Mouse (Mus musculus) layer of hippocampus, postnatal 14 days (tissue): ENCODE results near the gene Ncstn. TPM values are rescaled to one million over a fixed set of nuclear protein-coding genes. Genes with fewer than 3 reads are reported as not detected.

Experiments used
- DNase-seq, 2 experiments: peaks; one replicate each; pipeline ENCODE4 v3.0.0; 2021 to 2022; ENCODE audit warnings: low spot score in 2 of 2, mixed read lengths in 1 of 2
- total RNA-seq, 2 experiments: library from RNA; stranded (reverse); gene quantifications; 2 replicates each; pipeline ENCODE4 v1.2.3; 2021

Ncstn gene
- total RNA-seq, 2 experiments from 2014 or later, result 71.4 to 73.2 TPM

DNA sequence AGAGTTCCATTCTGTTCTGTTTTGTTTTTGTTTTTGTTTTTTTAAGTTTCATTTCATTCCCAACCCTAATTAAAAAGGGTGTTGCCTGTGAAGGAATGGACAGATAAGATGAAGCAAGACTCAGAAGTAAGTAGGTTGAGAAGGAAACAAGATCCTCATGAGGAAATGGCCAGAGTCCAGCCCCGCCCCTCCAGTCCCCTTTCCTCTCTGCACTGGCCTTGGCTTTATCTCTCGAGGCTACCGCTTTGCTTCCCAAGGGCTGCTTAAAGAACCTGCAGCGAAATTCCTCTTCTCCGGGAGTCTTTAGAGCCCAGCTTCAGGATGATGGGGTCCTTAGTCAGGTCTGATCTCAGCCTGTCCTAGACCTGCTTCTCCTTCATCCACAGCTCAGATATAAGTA is 4.6 kb downstream of the Ncstn start:
- no peak for DNase-seq

DNA sequence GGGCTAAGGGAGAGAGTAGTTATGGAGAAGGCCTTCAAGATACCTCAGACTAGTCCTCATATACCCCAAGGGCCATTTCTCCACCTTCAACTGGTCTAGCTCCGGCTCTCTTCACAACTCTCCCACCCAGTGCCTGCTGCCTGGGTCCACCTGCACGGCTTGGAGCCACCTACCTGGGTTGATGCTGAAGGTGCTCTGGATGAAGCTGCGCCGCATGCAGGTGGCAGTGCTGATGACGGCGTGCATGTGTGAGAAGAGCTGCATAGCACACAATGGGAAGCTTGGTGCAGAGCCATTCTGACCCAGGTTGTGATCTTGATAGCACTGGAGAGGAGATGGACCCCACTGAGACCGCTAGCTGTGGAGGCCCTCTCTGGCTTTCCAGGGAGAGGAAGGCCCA is 10.0 kb downstream of the Ncstn start:
- no peak for DNase-seq

DNA sequence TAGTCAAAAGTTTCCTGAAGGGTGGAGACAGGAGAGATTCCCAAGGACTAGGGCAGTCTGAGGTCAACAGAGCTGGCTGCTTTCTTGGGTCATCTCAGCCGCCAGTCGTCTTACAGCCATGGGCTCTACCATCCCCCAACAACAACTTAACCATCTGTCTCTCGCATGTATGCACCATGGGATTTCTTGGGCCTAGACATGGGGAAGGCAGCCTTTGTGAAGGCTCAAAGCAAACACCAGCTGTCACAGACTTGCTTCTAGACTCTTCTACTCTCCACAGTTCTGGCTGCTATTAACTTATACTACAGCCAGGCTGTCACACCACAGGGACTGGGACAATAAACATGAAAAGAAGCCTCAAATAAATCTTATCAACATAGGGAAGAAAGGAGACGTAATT is 11.0 kb downstream of the Ncstn start:
- no peak for DNase-seq

DNA sequence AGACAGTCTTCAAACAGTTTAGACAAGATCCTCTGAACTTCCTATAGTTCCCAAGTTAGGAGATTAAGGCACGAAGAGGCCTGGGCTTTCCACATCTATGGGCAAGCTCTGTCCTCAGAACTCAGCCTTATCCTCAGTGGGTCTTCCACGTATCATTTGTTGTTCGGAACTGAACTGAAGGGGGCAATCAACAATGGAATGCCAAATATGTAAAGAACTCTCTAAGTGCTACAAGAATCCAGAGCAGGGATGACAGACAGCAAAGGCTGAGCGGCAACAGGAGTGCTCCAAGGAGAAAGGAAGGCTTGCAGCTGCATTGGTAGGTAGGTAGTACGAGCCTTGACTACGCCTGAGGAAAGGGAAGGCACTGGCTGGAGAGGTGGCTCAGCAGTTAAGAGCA is 12.4 kb downstream of the Ncstn start:
- no peak for DNase-seq

DNA sequence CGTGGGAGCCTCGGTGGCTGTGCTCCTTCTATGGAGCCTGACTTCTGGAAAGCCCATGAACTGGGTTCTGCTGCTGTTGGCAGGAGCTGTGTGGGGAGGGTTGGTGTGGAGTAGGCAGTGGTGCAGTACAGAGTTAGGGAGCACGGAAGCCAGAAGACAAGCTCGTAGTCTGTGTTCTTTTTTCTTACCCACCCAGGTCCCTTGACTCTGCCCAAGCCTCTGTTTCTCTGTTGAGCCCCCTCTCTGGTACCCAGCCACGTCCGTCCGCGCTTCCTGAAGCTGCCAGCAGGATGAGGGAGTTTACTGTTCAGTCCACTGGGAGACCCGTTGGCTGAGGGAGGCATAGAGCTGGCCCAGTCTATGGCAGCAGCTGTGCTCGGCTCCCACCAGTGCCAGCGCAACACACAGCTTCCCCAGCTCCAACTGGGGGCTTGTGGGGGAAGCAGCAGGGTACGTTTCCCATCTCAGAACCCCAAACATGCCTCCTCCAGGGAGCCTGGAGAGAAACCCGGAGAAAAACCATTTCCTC is 17.9 kb downstream of the Ncstn start:
- DNase-seq, result peak; percentile 46 to 69

DNA sequence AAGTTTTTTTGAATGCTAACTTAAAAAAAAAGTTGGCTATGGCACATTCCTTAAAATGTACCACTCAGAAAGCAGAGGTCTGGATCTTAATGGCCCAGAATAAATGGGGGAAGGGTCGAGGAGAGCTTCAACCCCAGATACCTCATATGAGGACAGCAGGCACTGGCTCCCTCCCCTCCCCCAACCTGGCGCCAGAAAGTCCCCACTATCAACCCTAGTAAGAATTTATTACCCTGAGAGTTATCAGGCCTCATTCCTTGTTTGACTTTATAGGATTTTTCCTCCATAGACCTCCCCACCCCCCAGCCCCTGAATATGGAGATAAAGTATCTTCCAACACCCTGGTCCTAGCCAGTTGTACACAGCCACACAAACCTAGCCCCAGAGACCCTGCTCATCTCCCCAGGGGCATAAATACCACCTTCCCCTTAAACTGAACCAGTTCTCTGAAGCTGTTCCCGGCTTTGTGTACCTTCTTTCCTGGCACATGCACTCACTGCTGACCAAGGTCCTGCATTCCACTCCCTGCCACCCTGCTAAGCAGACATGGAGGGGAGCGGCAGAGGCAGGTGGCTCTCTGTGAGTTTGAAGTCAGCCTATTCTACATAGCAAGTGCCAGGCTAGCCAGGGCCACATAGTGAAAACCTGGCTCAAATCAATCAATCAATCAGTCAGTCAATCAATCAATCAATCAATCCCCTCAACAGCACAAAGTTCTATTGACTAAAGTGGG is 19.1 kb downstream of the Ncstn start:
- DNase-seq, result no peak

DNA sequence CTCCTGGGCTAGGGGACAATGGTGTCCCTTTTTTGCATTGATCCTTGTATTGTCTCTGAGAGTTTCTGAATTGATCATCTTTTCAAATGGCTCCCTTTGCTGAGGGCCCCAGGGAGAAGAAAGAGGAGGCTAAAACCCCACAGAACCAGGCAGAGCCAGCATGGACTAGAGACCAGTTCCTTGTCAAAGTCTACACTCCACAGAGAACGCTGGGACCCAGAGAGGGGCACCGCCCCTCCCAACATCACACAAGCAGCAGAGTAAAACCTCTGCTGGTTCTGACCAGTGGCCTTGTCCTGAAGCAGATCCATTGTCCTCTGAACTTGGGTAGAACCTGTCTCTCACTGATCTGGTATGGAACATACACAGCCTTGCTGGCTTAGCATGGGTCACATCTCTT is 20.5 kb downstream of the Ncstn start:
- DNase-seq, result no peak

DNA sequence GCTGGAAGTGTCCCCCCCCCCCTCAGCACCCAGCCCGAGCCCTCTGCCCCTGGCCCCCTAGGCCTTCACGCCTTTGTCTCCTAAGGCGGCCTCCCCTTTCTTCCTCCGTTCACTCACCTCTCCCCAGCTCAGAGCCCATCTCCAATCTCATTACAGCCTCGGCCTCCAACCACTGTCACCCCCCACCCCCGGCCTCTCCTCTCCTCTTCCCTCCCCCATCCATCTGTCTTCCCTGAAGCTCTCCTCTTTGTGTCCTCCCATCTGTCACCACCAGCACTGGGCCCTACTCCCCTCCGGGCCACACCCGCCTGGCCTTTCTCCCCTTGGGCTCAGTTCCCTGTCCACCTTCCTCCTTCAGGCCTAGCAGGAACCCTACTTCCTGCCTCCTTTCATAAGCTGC is 21.4 kb downstream of the Ncstn start:
- no peak for DNase-seq

DNA sequence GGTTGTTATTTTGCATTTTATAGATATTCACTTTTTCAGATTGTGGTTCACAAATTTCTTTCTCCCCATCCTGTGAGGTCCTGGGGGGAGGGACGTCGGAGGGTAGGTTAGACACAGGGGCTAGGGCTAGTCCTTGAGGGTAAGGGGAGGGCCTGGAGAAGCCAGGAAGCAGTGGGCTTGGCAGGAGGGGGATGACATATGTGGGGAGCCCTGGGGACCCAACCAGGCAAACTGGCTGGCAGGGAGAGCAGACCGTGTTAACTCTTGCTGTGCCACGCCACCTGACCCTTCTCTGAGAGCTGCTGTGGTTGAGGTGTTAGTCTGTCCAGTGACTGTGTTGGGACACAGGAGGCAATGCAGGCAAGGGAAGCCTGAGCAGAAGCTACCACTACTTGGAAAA is 21.9 kb downstream of the Ncstn start:
- DNase-seq, result no peak

DNA sequence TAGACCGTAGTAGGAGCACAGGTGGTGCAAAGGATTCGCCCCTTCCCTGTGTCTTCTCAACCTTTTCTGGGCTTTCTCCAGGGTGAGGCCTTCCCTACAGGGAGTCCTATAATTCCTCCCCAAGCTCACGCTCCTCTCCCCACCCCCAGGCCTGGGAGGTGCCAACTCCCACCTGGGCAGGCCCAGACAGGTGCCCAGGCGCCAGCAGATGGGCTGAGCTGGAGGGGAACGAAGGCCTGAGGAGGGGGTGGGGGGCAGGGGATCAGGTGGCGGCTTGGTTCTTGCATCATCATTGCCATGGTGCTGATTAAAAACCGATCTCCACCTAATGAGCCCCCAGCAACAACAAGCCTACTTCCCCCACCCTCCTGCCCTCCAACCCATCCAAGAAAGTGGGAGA is 23.7 kb downstream of the Ncstn start:
- DNase-seq, result no peak

DNA sequence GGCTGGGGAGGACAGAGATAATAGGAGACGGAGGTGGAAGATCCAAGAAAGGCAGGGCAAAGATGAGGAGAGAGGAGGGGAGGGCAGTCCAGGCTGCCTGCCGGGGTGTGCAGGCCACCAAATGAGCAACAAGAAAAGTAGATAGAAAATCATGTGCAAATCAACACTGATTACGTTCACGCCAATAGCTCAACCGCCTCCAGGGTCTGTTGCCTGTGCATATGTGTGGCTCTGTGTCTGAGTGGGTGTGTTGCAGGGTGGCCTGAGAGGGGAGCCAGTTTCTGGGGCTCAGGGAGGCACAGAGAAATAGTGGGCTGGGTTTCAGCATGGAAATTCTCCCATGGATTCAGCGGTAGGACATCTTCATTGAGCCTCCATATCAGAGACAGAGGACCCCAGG is 24.3 kb downstream of the Ncstn start:
- DNase-seq, result no peak

DNA sequence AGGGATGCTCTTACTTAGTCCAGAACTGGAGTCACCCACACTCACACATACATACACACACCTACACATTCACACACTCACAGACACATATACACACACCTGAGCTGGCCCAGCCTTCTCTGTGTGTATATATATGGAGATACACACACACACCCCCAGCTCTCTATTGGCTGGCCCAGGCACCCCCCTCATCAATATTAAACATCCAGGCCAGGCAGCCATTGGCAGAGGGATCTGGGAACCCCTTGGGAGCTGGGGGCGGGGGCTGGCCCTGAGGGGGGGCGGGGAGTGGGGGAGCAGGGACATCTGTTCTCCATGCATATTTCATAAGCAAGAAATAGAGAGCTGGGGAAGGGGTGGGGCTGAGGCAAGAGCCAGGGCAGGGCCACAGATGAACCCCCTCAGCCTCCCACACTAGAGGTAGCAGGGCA is 25.1 kb downstream of the Ncstn start, which contains the start of gene Nhlh1:
Gene Nhlh1 (minus strand): TSS at position 83 of the 431 bp plus-strand sequence.
- no peak for DNase-seq

DNA sequence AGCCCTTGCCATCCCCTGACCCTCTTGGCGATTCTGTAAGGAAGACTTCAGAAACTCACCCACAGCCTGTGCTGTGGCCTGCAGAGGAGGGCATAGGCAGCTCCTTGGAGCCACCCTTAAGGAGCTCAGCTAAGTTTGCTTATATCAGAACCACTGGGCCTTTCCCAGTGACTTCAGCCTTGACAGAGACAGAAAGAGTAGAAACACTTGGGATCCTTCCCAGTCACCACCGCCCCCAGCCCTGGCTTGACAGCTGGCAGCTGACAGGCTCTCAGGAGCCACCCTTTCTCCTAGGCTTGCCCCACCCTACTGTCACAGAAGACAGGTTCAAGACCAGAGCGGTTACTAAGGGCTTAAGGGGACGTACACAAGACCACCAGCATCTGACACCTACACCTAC is 26.3 kb downstream of the Ncstn start:
- DNase-seq, result no peak

DNA sequence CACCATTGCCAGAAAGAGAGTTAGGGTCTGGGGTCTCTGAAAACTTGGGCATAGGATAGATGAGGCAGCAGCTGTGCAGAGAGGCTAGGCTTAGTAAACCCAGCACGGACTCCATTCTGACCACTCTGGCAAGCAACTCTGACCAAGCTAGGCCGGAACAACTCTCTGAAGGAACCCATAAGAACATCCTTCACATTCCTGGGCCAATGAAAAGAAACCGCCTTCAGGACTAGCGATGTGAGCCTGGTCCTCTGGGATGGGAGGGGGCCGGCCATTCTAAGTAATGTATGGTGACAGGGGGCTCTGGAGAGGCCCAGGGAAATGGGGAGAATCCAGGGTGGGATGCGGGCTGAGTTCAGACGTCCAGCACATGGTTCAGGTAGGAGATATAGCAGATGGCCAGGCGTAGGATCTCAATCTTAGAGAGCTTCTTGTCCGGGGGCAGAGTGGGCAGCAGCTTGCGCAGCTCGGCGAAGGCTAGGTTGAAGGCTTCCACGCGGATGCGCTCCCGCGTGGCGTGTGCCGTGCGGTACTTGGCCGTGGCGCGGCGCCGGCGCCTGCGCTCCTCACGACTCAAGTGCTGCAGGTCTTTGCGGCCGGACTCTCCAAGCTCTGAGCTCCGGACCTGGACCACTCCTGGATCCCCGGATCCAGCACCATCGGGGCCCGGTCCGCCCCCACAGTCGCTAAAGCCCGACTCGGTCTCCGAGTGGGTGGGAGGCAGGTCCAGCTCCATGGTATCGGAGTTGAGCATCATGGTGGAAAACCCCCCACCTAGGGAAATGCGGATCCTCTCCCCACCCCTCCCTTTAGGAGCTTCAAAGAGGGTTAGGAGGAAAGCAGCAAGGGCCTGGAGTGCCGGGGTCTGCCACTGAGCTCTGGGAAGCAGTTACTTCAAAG is 28.8 kb downstream of the Ncstn start:
- no peak for DNase-seq

DNA sequence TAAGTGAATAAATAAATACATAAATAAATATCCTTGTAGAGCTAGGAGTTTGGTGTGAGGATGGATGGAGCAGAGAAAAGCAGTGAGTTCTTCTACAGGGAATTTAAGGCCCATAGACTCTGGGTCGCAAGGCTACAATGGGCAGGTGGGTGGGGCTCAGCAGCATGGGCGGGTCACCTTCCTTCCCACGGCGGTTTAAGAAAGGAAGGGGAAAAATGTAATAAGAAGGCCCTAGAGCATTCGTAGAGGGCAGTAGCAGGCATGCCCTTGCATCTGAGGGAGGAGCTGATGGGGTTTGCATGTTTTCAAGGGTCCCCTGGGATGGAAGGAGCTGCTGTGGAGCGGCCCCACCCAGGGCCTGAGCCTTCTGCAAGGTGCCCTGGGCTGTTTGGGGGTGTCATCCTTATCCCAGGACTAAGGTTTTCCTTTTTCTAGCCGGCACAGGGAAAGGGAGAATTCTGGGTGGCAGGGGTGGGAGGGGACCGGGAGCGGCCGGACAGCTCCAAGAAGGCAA is 29.8 kb downstream of the Ncstn start:
- DNase-seq, result no peak

DNA sequence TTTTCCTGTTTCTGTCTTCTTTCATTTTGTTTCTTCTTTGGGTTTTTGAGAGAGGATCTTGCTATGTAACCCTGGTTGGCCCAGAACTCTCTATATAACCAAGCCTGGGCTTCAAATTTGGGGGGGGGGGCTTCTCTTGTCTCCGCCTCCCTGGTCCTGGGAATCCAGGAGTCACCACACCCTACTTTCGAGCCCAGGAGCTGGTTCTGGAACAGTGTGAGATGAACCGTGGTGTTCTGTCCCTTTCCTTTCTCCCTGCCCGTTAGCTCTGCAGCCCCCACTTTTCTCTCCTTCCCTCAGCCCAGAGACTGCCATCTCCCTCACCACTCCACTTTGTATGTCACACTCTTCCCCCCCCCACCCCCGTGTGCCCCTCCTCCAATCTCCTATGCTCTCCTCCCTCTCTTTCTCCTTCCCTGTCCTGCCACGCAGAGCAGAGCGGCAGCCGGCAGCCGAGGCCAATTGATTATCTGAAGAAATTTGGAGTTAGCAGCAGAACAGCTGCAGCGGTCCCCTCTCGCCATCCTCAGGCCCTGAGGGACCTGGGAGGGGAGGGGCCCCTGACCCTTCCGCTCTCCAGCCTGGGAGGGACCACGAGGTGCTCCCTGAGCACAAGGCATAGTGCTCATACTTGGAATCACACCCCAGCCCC is 33.3 kb downstream of the Ncstn start:
- DNase-seq, result no peak

DNA sequence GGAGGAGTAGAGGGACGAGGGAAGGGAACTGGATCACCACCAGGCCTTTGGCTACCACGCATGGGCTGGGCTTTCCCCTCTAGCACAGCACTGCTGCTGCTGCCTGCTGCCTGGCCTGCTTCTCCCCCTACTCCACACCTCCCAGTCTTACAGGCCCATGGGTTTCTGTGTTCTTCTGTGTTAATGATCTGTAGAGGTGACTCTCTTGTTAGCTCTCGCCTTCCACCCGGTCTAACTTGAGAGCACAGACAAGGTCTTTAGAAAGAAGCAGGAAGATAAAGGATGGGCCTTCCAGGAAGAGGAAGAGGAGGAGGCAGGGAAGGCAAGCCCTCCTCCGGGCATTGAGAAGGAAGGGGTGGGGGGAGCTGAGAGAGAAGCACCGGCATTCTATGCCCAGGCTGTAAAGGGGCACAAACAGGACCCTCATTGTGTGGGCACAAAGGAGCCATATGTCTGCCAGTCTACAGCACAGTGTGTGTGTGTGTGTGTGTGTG is 34.3 kb downstream of the Ncstn start:
- no peak for DNase-seq

DNA sequence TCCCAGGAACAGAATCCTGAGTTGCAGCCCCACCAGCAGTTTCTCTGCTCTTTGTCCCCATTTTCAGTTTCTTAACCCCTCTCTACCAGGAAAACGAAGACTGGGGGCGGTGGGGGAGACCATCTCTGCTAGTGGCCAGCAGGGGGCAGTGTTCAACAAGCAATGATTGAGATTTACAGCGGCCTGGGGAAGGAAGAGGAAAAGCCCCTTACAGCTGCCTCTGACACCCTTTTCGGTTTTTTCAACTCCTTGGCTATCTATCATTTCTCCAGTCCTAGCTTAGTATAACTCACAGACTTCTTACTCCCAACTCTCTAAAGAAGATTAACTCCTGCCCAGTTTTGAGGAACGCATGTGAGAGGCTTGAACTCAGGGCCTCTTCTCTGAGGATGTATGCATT is 35.7 kb downstream of the Ncstn start:
- DNase-seq, result peak; percentile 68 to 73

DNA sequence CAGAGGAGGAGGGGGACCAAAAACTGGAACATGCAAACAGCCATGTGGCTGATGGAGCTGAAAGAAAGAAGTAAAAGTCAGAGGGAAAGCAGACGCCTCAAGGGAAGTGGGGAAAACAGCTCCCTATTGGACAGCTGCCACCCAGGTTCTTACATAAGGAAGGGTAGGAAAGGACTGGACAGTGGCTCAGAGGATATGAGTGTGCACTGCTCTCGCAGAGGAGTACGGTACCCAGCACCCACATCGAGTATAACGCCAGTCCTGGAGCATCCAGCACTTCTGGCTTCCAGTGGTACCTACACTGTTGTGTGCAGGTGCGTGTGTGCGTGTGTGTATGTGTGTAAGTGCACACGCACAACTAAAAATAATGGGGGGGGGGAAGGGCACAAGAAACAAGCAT is 36.2 kb downstream of the Ncstn start:
- no peak for DNase-seq

DNA sequence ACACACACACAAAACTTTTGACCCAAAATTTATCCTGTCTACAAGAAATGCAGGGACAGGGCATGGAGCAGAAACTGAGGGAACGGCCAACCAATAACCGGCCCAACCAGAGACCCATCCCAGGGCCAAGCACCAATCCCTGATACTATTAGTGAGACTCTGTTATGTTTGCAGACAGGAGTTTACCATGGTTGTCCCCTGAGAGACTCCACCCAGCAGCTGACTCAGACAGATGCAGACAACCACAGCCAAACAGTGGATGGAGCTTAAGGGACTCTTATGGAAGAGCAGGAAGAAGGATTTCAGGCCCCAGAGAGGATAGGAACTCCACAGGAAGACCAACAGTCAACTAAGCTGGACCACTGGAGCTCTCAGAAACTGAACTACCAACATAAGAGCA is 52.7 kb downstream of the Ncstn start:
- DNase-seq, result no peak
